Mouse (Mus musculus): Measurements from ENCODE around the gene Mvb12b. TPM values are rescaled to one million over a fixed set of nuclear protein-coding genes. Genes with fewer than 3 reads are reported as not detected.
A peak's percentile ranks its signal among the peaks of the same experiment; 100 is the strongest.

Mvb12b gene
- polyA plus RNA-seq, 2 experiments, result 6.9 to 8.3 TPM

DNA sequence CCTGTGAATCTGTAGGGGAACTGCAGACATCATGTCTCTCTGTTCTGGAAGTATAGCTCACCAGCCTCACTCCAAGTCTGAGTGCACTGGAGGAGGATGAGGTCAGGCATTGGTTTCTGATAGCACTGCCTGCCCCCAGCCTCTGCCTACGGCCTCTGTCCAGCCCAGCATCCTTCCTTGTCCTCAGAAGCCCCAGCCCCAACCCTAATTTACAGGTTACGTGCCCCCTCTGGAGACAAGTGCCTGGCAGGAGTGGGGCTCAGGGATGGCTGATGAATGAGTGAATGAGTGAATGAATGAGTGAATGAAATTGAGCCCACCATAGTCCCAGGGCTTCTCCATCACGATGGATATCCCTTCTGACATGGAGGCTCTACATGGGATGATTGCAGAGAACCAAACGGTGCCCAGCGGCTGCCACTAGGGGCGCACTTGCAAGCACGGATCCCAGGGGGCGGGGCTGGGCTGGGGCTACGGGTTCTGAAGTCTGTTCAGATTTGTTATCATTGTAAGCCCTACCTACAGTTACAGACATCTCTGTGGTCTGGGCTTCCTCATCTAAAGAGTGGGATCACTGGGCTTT, 197.8 kb downstream of the Mvb12b start:
- DNase-seq (ENCODE audit: low read depth in 3 of 3, low spot score in 3 of 3) (peak in 1 of 3 experiments; percentile 2), ATAC-seq (ENCODE audit: insufficient read depth) (no peak)
- no peaks in the 10 kb centered on the region for H3K36me3 ChIP-seq (replicated peaks; ENCODE audit: control insufficient read depth, insufficient read depth, low read depth)
- WGBS (ENCODE audit: insufficient replicate concordance), result 18% methylated on average over 9 of the region's 9 CpGs
- H3K27ac ChIP-seq, result no peak overlapping the region
- H3K9me3 ChIP-seq (ENCODE audit: control insufficient read depth, low read length), result no peaks in the 10 kb centered on the region
- H3K4me1 ChIP-seq (replicated peaks; ENCODE audit: control insufficient read depth in 2 of 2, insufficient read depth in 2 of 2, low read length in 1 of 2), result no peaks in the 10 kb centered on the region
- H3K9ac ChIP-seq (replicated peaks), result no peak overlapping the region
- H3K4me2 ChIP-seq (ENCODE audit: low read depth), result no peak overlapping the region
- TF ChIP-seq CTCF (IDR thresholded peaks at IDR 0.05; ENCODE audit: low read depth), result peak; percentile 84
- no peak for TF ChIP-seq EP300 (IDR thresholded peaks at IDR 0.05; ENCODE audit: low read depth)
- no peak overlapping the region for H3K4me3 ChIP-seq (ENCODE audit: insufficient read depth in 1 of 2, low read depth in 2 of 2, low read length in 2 of 2)
- H3K27me3 ChIP-seq (ENCODE audit: control insufficient read depth, insufficient read depth, low read length), result no peaks in the 10 kb centered on the region

- Histone ChIP-seq H3K4me2 (ENCODE audit: low read depth) (no peak overlapping the region), H3K9me3 (ENCODE audit: control insufficient read depth, low read length) (no peaks in the 10 kb centered on the region), H3K27ac (no peak overlapping the region), H3K9ac (replicated peaks) (no peak overlapping the region), H3K36me3 (replicated peaks; ENCODE audit: control insufficient read depth, insufficient read depth, low read depth) (no peaks in the 10 kb centered on the region), H3K4me3 (ENCODE audit: insufficient read depth in 1 of 2, low read depth in 2 of 2, low read length in 2 of 2) (no peak overlapping the region), H3K27me3 (ENCODE audit: control insufficient read depth, insufficient read depth, low read length) (no peaks in the 10 kb centered on the region), H3K4me1 (replicated peaks; ENCODE audit: control insufficient read depth in 2 of 2, insufficient read depth in 2 of 2, low read length in 1 of 2) (no peaks in the 10 kb centered on the region)
- DNase-seq (ENCODE audit: low read depth in 3 of 3, low spot score in 3 of 3) (no peak), ATAC-seq (ENCODE audit: insufficient read depth) (no peak)
- TF ChIP-seq EP300 (IDR thresholded peaks at IDR 0.05; ENCODE audit: low read depth) (no peak), CTCF (IDR thresholded peaks at IDR 0.05; ENCODE audit: low read depth) (no peak)
- WGBS (ENCODE audit: insufficient replicate concordance), result 31% methylated on average over 23 of the region's 23 CpGs
Observed at GRCm38 (mm10) chr2:33689155-33689879, 198.4 kb downstream of the Mvb12b start.

DNA sequence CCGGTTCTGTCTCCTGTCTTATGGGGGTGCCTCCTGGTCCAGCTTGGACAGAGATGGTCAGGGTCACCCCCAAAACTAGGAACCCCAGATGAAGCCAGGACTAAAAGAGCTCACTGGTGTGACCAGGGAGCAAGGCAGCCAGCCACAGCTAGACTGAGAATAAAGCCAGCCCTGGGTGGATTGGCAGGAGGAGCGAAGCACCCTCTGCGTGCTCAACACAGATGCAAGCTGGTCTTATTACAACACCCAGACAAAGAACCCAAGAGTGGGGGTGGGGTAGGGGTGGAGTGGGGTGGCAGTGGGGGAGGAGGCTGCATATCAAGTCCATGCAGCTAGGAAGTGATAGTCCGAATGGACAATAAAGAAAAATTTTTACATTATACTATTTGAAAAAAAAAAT, 204.2 kb downstream of the Mvb12b start:
- no peak overlapping the region for H3K4me3 ChIP-seq (ENCODE audit: insufficient read depth in 1 of 2, low read depth in 2 of 2, low read length in 2 of 2)
- no peak for TF ChIP-seq EP300 (IDR thresholded peaks at IDR 0.05; ENCODE audit: low read depth)
- no peak for TF ChIP-seq CTCF (IDR thresholded peaks at IDR 0.05; ENCODE audit: low read depth)
- no peaks in the 10 kb centered on the region for H3K4me1 ChIP-seq (replicated peaks; ENCODE audit: control insufficient read depth in 2 of 2, insufficient read depth in 2 of 2, low read length in 1 of 2)
- no peak overlapping the region for H3K9ac ChIP-seq (replicated peaks)
- no peaks in the 10 kb centered on the region for H3K36me3 ChIP-seq (replicated peaks; ENCODE audit: control insufficient read depth, insufficient read depth, low read depth)
- WGBS (ENCODE audit: insufficient replicate concordance), result 55% methylated on average over 4 of the region's 4 CpGs
- ATAC-seq (ENCODE audit: insufficient read depth) (no peak), DNase-seq (ENCODE audit: low read depth in 3 of 3, low spot score in 3 of 3) (no peak)
- H3K27me3 ChIP-seq (ENCODE audit: control insufficient read depth, insufficient read depth, low read length), result no peaks in the 10 kb centered on the region
- H3K9me3 ChIP-seq (ENCODE audit: control insufficient read depth, low read length), result no peaks in the 10 kb centered on the region
- H3K27ac ChIP-seq, result no peak overlapping the region
- no peak overlapping the region for H3K4me2 ChIP-seq (ENCODE audit: low read depth)

DNA sequence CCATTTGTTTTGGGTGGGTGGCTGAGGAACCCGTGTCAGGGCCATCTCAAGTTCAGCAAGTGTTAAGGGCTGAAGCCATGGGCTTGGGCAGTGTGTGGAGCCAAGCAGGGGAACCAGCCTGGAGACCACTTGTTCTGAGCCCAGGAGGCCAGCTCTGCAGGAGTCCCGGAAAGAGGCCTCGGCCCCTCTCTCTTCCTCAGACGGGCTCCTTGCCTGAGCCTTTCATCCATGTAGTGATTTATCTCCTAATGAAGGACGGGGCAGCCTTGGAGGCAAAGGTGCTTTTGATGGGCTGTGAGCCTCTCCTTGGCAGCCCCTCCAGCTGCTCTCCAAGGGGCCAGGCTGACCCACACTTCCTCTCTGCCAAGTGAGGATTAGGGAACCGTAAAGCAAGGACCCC, 204.7 kb downstream of the Mvb12b start:
- no peaks in the 10 kb centered on the region for H3K36me3 ChIP-seq (replicated peaks; ENCODE audit: control insufficient read depth, insufficient read depth, low read depth)
- no peak overlapping the region for H3K27ac ChIP-seq
- no peak overlapping the region for H3K4me2 ChIP-seq (ENCODE audit: low read depth)
- DNase-seq (ENCODE audit: low read depth in 3 of 3, low spot score in 3 of 3) (no peak), ATAC-seq (ENCODE audit: insufficient read depth) (no peak)
- no peaks in the 10 kb centered on the region for H3K9me3 ChIP-seq (ENCODE audit: control insufficient read depth, low read length)
- no peak overlapping the region for H3K4me3 ChIP-seq (ENCODE audit: insufficient read depth in 1 of 2, low read depth in 2 of 2, low read length in 2 of 2)
- no peaks in the 10 kb centered on the region for H3K27me3 ChIP-seq (ENCODE audit: control insufficient read depth, insufficient read depth, low read length)
- TF ChIP-seq CTCF (IDR thresholded peaks at IDR 0.05; ENCODE audit: low read depth), result no peak
- no peak for TF ChIP-seq EP300 (IDR thresholded peaks at IDR 0.05; ENCODE audit: low read depth)
- WGBS (ENCODE audit: insufficient replicate concordance), result 34% methylated on average over 6 of the region's 6 CpGs
- H3K9ac ChIP-seq (replicated peaks), result no peak overlapping the region
- H3K4me1 ChIP-seq (replicated peaks; ENCODE audit: control insufficient read depth in 2 of 2, insufficient read depth in 2 of 2, low read length in 1 of 2), result no peaks in the 10 kb centered on the region

GRCm38 (mm10) chr2:33682219-33682618, 205.5 kb downstream of the Mvb12b start:
- TF ChIP-seq CTCF (IDR thresholded peaks at IDR 0.05; ENCODE audit: low read depth), result peak; percentile 91
- TF ChIP-seq EP300 (IDR thresholded peaks at IDR 0.05; ENCODE audit: low read depth), result no peak
- Histone ChIP-seq H3K27me3 (ENCODE audit: control insufficient read depth, insufficient read depth, low read length) (no peaks in the 10 kb centered on the region), H3K4me3 (ENCODE audit: insufficient read depth in 1 of 2, low read depth in 2 of 2, low read length in 2 of 2) (no peak overlapping the region), H3K4me1 (replicated peaks; ENCODE audit: control insufficient read depth in 2 of 2, insufficient read depth in 2 of 2, low read length in 1 of 2) (no peaks in the 10 kb centered on the region), H3K9me3 (ENCODE audit: control insufficient read depth, low read length) (no peaks in the 10 kb centered on the region), H3K4me2 (ENCODE audit: low read depth) (no peak overlapping the region), H3K27ac (no peak overlapping the region), H3K9ac (replicated peaks) (no peak overlapping the region), H3K36me3 (replicated peaks; ENCODE audit: control insufficient read depth, insufficient read depth, low read depth) (no peaks in the 10 kb centered on the region)
- DNase-seq (ENCODE audit: low read depth in 3 of 3, low spot score in 3 of 3) (no peak), ATAC-seq (ENCODE audit: insufficient read depth) (no peak)
- 14% methylated on average over 4 of the region's 4 CpGs for WGBS (ENCODE audit: insufficient replicate concordance)

Other genes with a start within 250 kb of the Mvb12b start
- gene Lmx1b, start 247.4 kb downstream of the Mvb12b start, polyA plus RNA-seq (2012; rRNA removed), result 0.01 and 0.06 TPM in 2 replicates
- gene Lmx1b, start 247.4 kb downstream of the Mvb12b start, polyA plus RNA-seq (2014; fragmentation: Nextera tagmentation; extraction: Ambion mirVana), result not detected in 2 replicates